Mouse (Mus musculus): ENCODE results near the gene Dnajb4. TPM values are rescaled to one million over a fixed set of nuclear protein-coding genes. Genes with fewer than 3 reads are reported as not detected.

Gene Dnajb4
- total RNA-seq (2015) (7.8 and 11.2 TPM in 2 replicates), total RNA-seq (2017) (10.8 and 12.3 TPM in 2 replicates)

GRCm38 (mm10) chr3:152209967-152210634, at the start of gene Dnajb4, which contains the start of gene Fubp1:
Gene Dnajb4 (minus strand): TSS chr3:152210302.
Gene Fubp1 (plus strand): TSS chr3:152210422.
- peak; percentile 85 for ATAC-seq (ENCODE audit: poor library complexity, severe bottlenecking)

DNA sequence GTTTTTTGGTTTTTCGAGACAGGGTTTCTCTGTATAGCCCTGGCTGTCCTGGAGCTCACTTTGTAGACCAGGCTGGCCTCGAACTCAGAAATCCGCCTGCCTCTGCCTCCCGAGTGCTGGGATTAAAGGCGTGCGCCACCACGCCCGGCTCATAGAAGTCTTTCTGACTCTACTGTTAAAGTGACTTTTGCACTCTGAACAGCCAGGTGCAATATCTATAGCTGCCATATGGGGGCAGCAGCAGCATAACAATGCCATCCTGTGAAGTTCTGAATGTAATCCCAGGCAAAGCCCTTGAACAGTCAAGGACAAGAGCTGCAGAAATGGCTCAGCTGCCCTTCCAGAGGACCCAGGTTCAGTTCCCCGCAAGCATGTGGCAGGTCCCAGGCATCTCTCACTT, 49.3 kb upstream of the Dnajb4 start:
- peak; percentile 79 for ATAC-seq (ENCODE audit: poor library complexity, severe bottlenecking)

DNA sequence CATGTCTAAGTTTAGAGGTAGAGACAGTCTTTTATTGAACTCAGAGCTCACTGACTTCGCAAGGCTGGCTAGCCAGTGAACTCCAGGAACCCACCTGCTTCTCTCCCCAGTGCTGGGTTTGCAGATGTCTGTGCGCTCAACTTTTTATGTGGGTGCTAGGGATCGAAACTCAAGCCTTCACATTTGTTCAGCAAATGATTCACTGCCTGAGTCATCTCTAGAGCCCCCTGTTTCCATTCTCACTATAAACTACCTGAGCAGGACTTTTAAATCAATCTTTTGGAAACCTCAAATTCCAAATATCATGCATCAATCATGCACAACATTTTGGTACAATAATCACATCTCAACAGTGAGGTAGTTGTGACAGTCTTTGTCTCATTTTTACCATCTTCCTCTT, 47.4 kb upstream of the Dnajb4 start:
- no peak for ATAC-seq (ENCODE audit: poor library complexity, severe bottlenecking)

DNA sequence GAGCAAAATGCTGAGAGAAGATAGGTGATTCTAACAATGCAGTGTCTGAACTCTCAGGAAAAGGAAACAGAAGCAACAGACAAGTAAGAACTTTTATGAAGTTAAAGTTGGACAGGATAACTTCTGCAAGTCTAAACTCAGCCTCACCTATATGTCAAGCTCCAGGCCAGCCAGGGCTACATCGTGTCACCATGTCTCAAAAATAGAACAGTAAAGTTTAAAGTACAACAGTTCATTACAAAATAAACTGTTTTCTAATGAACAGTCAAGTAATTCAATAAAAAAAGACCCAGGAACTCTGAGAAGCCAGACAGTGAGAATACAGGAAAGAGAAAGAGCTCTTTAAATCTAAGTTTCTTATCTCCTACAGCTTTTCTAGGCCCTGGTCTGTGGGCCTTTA, 40.4 kb upstream of the Dnajb4 start:
- ATAC-seq (ENCODE audit: poor library complexity, severe bottlenecking) = no peak

DNA sequence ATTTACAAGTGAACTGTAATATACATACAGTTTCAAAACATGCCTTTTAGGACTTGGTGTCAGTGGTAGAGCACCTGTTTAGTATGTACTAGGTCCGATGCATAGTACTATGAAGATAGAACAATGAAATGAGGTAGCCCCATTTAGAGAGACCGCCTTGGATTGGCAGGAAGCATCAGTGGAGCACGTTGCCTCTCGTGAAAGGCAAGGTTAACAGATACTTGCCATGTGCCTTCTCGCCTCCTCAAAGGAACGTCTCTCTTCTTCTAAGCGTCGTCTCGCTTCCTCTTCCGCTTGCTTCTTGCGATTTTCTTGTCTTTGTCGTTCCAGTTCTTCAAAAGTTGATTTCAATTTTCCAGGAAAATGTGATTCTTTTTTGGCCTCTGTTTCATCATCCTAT, 37.6 kb upstream of the Dnajb4 start:
- ATAC-seq (ENCODE audit: poor library complexity, severe bottlenecking) = no peak

- no peak for ATAC-seq (ENCODE audit: poor library complexity, severe bottlenecking)
These were observed 35.3 kb upstream of the Dnajb4 start for GRCm38 (mm10) chr3:152245273-152245910.

DNA sequence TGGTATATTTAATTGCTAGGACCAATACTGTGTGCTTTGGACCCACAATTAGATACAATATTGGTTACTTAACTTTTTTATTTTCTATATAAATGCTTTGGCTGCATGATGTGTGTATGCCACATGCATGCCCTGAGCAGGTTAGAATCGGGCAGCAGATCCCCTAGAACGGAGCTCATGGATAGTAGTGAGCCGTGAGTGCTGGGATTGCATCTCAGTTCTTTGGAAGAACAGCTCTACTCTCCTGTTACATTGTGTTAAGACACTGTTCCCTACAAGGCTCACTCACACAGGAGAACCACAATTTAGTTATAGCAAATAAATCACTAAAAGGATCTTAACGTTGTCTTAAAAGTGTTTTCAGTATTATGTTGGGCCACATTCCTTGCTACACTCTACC, 33.2 kb upstream of the Dnajb4 start:
- ATAC-seq (ENCODE audit: poor library complexity, severe bottlenecking) = no peak

DNA sequence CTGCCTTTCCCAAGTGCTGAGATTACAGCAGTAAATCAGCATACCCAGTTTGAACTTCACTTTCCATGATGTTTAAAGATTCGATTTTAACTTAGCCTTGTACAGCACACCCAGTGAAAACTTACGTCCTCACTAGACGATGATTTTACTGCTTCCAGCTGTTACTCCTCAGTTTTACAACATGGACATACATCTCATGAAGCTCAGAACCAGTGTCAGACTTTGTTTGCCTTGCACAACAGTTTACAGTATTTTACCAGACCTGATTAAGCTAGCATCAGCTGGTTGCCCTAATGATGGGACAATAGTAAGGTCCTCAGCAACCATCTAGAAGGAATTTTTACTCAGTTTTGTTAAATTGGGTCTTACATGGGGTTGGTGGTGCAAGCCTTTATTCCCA, 31.0 kb upstream of the Dnajb4 start:
- ATAC-seq (ENCODE audit: poor library complexity, severe bottlenecking) = no peak

GRCm38 (mm10) chr3:152239592-152239991, 29.5 kb upstream of the Dnajb4 start:
- ATAC-seq (ENCODE audit: poor library complexity, severe bottlenecking) = no peak

- ATAC-seq (ENCODE audit: poor library complexity, severe bottlenecking) = peak; percentile 52; the same call in 1 of the 2 replicates
These were observed 28.7 kb upstream of the Dnajb4 start for GRCm38 (mm10) chr3:152238836-152239235.

DNA sequence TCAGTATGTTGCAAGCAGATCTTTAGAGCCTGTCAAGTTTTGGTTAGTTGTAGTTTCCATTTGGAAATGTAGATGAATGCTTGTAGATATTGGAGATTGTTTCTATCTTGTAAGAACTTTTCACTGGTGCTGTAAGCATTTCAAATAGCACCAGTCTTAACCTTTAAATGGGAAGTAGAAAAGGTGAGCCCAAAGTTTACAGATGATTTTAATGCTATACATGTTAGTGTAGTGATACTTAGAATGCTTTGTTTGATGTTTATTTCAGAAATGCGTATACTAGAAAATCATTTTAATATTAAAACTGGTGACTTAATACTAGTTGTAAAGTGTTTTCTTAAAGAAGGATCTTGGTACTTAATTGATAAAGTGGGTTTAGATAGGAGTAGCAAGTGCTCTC, 25.7 kb upstream of the Dnajb4 start:
- no peak for ATAC-seq (ENCODE audit: poor library complexity, severe bottlenecking)

DNA sequence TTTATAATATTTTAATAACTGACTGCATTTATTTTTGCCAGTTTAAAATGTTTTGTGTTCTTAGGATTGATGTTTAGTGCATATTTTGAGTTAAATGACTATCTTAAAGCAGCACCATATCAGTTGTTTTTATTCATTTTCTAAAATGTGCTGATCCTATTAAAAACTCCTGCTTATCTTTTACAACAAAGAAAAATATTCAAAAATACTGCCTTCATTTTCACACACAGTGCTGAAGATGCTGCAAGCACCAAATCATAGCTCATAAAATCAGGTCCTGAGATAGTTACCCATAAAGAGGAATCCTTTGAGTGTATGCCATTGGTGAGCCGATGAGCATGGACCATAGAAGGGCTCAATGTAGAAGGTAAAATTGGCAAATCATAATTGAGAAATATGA, 25.1 kb upstream of the Dnajb4 start:
- ATAC-seq (ENCODE audit: poor library complexity, severe bottlenecking) = no peak

- ATAC-seq (ENCODE audit: poor library complexity, severe bottlenecking) = no peak
These were observed 21.4 kb upstream of the Dnajb4 start for GRCm38 (mm10) chr3:152231333-152232100.

GRCm38 (mm10) chr3:152229271-152229670, 19.2 kb upstream of the Dnajb4 start:
- ATAC-seq (ENCODE audit: poor library complexity, severe bottlenecking) = no peak

DNA sequence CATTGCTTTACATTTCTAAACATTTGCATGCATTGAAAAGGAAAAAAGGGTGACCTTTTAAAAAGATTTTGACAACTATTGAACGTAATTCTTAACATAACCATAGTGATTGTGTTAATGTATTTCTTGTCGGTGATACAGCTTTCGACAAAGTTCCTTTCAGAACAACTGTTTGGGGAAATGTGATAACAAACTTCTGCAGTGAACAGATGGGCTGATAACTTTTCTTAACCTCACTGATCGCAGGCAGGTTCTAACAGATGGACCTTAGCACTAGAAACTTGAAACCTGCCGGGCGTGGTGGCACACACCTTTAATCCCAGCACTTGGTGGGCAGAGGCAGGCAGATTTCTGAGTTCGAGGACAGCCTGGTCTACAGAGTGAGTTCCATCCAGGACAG, 18.7 kb upstream of the Dnajb4 start:
- ATAC-seq (ENCODE audit: poor library complexity, severe bottlenecking) = no peak

DNA sequence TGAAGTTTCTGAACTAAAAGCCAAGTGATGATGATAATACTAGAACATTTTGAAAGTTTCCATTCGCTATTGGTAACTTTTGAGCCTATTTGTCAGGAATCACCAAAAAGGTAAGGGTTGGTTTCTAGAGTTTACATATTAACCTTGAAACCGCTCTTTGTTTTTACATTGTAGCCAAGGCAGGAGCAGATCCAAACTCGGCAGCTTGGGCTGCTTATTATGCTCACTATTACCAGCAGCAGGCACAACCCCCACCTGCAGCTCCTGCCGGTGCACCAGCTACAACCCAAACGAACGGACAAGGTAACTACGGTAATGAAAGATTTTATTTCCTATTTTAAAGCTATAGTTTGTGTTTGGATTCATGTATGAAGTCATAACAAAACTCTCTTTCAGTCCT, 15.8 kb upstream of the Dnajb4 start:
- ATAC-seq (ENCODE audit: poor library complexity, severe bottlenecking) = no peak

GRCm38 (mm10) chr3:152224918-152225317, 14.8 kb upstream of the Dnajb4 start:
- no peak for ATAC-seq (ENCODE audit: poor library complexity, severe bottlenecking)

DNA sequence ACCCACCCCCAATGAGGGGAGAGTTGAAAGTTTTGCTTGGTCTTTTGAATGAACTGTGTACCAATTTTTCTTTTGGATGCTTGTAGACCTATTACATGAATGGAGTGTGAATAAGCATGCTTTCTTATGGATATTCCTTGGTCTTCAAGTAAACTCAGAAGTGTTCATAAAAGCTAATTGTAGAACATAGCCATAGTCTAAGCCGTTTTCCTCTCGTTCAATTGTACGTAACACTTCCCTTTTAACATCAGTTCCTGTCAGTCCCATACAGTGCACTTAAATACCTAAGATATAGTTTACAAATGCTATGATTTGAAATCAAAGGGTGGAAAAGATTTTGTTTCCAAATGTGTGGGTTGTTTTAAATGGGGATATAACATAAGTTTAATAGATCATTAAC, 3.3 kb upstream of the Dnajb4 start:
- ATAC-seq (ENCODE audit: poor library complexity, severe bottlenecking) = no peak

DNA sequence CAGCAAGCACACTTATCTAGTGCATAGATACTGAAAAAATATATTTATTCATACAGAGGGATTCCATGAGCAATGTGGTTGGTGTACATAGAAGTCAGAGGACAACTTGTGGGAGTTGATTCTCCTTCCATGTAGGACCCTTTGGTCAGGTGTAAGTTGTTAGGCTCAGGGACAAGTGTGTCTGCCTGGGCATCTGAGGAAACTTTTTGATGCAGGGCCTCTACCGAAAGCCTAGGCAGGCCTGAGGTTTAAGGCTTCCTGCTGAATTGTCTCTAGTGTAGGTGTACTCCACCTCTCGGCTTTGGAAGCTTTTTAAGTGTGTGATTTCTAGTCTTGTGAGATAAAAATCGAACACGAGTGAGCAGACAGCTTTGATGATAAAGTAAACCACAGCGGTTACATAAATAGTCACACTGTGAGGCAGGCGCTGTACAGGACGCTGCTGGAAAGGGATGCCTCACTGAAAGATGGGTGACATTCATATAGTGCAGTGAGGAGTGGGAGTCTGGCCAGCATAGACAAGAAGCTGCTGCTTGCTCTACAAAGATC, 1.7 kb upstream of the Dnajb4 start:
- no peak for ATAC-seq (ENCODE audit: poor library complexity, severe bottlenecking)

DNA sequence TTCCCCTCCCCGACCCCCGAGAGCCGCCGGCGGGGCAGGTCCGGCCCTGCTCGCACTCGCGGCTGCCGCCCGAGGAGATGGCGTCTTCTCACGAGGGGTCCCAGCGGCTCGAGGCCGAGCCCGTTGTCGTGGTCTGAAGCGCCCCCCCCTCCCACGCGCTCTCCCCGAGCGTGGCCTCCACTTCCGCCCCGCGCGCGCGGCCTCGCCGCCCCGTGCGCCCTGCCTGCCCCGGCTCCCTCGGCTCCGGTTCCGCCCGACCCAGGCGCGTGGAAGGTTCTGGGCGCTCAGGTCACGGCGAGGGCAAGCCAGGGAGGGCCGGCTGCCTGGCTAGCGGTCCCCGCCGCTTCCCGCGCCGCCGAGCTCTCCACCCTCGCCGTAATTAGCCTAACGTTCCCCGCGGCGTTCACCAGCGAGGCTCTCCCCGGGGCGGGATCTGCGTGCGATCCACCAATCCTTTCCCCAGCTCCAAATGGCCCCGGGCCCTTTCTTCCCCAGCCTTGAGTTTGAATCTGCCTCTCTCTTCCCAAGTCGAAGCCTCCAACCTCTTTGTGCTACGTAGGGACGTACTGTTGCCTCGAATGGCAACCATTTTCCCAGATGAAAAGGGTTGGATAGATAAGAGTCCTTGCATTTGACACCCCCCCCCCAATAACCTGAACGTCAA, 758 bp upstream of the Dnajb4 start:
- ATAC-seq (ENCODE audit: poor library complexity, severe bottlenecking) = peak; percentile 38

Measured in megakaryocyte, adult 5-6 weeks (primary cell).